Mouse (Mus musculus) layer of hippocampus, adult 18-20 months (tissue): ENCODE measurements around the gene Crybg1. TPM values are rescaled to one million over a fixed set of nuclear protein-coding genes. Genes with fewer than 3 reads are reported as not detected.
"Not testable (repeated sequence)": the region's sequence is repeated elsewhere in the genome, so short reads cannot be mapped to it uniquely, and the experiment has no call there.

ENCODE experiments used
- DNase-seq, 2 experiments: peaks; one replicate each; pipeline ENCODE4 v3.0.0; 2022; ENCODE audit warnings: low spot score in 2 of 2
- total RNA-seq, 2 experiments: library from RNA; stranded (reverse); gene quantifications; 2 replicates each; pipeline ENCODE4 v1.2.3; 2021

The Crybg1 gene
- total RNA-seq, 2 experiments from 2014 or later: 0.43 to 0.59 TPM

DNA sequence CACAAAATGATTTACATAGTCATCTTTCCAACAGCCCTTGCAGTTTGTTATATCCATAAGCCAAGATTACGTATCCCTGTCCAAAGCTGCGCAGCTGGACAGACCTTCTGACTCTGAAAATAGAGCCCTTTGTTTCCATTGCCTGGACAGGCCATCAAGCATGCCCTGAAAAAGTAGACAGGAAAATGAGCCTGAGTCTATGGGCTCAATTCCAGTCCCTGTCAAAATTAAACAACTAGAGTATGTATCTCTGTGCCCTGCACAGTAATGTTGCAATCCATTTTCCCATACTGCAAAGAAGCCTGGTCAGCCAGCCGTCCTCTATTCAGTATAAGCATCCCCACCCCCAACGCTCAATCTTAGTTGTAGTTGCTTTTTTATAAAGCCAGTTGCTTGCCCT lies 141.8 kb downstream of the Crybg1 start:
- DNase-seq: no peak

DNA sequence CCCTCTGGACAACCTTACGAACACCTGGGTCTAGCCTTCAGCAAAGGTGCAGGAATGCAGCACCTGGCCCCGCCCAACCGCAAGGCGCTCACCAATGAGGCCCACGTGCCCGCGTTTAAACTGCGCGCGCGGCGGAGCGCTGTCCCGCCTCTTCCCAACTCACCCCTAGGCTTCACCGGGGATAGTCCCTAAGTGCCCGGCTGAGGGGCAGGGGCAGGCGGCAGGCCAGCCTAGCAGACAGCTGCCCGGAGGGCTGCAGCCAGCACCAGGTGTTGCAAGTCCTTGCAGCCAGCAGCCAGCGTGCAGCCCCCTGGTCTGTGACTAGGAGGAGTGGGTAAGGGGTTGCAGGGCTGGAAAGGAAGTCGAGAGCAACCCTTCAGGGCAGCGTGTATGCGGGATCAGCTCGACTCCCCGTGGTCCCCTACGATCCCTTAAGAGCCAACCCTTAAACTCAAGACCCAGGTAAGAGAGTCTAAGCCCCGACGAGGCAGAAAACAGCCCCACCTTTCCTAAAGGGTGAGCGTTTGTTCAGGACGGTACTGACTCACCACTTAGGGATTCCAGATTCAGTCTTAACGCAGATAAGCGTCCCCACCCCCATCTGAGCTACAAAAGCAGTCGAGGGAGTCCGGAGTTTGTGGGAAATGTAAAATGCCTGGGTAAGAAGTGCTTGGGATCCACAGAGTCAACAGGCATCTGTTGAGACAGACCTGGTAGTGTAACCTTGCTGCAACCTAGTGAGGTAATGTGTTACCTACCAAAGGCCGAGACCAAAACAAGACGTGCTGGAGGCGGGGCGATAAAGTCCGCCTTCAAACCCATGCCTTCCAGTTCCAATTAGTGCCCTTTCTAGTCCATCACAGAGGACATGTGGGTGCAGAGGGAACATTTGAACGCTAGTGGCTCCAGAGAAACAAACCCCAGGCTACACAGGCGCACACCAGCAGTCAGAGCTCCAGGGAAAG lies 142.7 kb downstream of the Crybg1 start:
- no peak for DNase-seq

DNA sequence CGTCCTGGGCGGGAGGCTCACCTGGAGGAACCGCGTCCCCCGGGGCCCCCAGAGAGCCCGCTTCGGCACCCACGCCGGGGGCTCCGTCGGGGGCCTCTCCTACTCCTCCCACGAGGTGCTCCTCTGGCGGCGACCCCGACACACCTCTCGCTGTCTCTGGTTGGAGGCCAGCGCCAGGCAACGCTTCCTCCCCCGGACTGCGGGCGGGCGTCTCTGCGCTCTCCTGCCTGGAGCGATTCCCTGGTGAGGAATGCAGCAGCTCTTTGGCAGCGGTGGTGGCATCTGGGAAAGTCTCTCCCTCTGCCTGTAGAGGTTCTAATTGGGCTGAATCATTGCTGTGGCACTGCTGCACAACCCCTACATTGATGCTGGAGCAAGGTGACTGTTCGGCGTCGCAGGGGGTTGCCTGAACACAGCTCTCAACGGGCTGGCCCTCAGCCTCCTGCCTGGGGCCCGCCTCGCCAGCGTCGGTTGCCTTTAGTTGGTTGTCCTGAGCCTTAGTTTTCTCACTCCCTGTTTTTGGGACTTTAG lies 144.4 kb downstream of the Crybg1 start:
- no peak for DNase-seq

- no peak for DNase-seq
These were observed 145.0 kb downstream of the Crybg1 start for GRCm38 (mm10) chr10:44003551-44004151.

DNA sequence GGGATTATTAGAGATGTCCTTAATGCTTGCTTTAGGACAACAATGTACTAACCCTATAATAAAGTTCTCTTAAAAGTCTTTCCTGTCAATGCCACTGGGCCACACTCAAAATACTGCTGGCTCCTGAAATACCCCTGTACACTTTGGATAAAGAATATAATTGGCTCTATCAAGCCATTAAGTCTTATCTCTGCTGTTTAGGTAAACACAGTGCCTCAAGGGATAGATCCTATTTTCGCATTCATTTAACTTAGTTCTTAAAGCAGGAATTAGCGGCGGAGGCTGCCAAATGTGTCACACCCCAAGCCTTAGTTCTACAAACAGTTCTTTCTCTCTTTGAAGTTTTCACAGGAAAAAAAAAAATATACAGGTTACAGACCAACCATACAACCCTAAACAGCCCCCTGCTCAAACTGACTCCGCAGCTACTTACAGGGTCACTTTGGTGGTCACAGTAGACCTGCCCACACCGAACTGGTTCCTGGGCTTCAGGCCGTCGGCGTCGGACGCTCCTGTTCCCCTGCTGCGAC lies 145.6 kb downstream of the Crybg1 start:
- no peak for DNase-seq

- DNase-seq: no peak
These were observed 146.4 kb downstream of the Crybg1 start for GRCm38 (mm10) chr10:44002004-44002940.

- DNase-seq: no peak
These were observed 148.3 kb downstream of the Crybg1 start for GRCm38 (mm10) chr10:44000156-44000865.

GRCm38 (mm10) chr10:43998503-43999082 lies 150.1 kb downstream of the Crybg1 start:
- peak in 1 of 2 experiments; percentile 11 for DNase-seq

GRCm38 (mm10) chr10:43998023-43998422 lies 150.6 kb downstream of the Crybg1 start:
- DNase-seq: no peak

- DNase-seq: no peak
These were observed 151.4 kb downstream of the Crybg1 start for GRCm38 (mm10) chr10:43997276-43997675.

GRCm38 (mm10) chr10:43995858-43996650 lies 152.6 kb downstream of the Crybg1 start:
- DNase-seq: no peak

DNA sequence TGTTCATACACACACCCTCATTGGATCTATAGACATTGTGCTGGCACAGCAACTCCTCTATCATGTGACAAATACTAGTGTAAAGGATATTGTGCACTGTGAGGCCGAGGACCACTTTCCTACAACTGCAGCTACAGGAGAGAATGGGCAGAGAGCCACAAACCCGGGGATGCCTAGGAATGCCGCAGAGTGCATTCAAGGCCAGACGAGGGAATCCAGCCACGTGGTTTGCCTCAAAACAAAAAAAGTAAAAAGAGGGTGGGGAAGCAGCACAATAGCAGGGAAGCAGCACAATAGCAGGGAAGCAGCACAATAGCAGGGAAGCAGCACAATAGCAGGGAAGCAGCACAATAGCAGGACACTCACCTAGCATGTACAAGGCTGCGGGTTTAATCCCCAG lies 155.5 kb downstream of the Crybg1 start:
- no peak for DNase-seq

- no peak for DNase-seq
These were observed 156.1 kb downstream of the Crybg1 start for GRCm38 (mm10) chr10:43992506-43992905.

- no peak for DNase-seq
These were observed 157.4 kb downstream of the Crybg1 start for GRCm38 (mm10) chr10:43991268-43991667.

- no peak for DNase-seq
These were observed 164.8 kb downstream of the Crybg1 start for GRCm38 (mm10) chr10:43983866-43984265.

GRCm38 (mm10) chr10:43983241-43983640 lies 165.4 kb downstream of the Crybg1 start:
- DNase-seq: no peak

- no peak for DNase-seq
These were observed 166.2 kb downstream of the Crybg1 start for GRCm38 (mm10) chr10:43982470-43982869.

DNA sequence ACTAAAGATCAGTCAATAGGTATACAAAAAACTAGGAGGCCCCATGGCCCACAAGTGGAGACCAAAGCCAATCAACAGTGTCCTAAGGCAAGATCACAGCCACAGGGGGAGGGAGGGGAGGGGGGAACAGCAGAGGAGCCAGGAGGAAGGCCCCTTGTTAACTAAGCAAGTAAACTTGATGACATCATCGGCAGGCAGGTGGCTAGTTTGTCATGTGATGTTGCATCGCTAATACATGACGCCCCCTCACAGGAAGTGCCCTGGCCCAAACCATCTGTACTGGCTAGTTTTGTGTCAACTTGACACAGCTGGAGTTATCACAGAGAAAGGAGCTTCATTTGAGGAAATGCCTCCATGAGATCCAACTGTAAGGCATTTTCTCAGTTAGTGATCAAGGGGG lies 167.9 kb downstream of the Crybg1 start:
- DNase-seq: not testable (repeated sequence)

DNA sequence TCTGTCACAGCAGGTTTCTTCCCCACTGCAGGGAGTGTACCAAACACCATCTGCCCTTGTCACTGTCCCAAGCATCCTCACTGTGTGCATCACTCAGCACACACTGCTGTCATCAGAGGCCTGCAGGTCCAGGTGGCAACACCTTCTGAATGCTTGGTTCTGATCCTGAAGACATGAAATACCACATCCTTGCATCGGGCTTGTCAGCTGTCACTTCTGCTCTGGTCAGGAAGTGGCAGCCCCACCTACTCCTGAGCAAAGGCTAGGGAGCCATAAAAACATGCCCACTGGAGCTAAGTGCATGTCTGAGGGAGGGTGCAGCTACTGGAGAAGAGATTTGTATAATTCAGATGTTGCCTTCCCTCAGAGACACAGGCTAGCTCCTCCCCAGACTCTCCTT lies 168.6 kb downstream of the Crybg1 start:
- no peak for DNase-seq
